Mouse (Mus musculus) heart, adult 2 months (tissue): ENCODE measurements around the gene Tstd2. TPM values are rescaled to one million over a fixed set of nuclear protein-coding genes. Genes with fewer than 3 reads are reported as not detected.

Source experiments
- DNase-seq, 2 experiments: peaks; one replicate each; pipeline ENCODE4 v3.0.0; 2021
- H3K27ac ChIP-seq: fragments of 200-600 bp; 2 replicates; pipeline ENCODE4 v1.8.1; 2022
- H3K27me3 ChIP-seq: fragments of 200-500 bp; 2 replicates; pipeline ENCODE4 v1.6.1; 2012; ENCODE audit warnings: mild to moderate bottlenecking, low read length, inconsistent platforms, mixed read lengths; ENCODE audit not compliant: control insufficient read depth, insufficient read depth
- H3K36me3 ChIP-seq: fragments of 200-500 bp; 2 replicates; pipeline ENCODE4 v1.6.1; 2012; ENCODE audit warnings: low read length, inconsistent platforms; ENCODE audit not compliant: control insufficient read depth, insufficient read depth
- H3K4me1 ChIP-seq: fragments of 200-500 bp; 2 replicates; pipeline ENCODE4 v1.6.1; 2011; ENCODE audit warnings: low read length; ENCODE audit not compliant: control insufficient read depth, insufficient read depth
- H3K4me3 ChIP-seq: fragments of 200-600 bp; 2 replicates; pipeline ENCODE4 v1.8.1; 2022
- H3K79me2 ChIP-seq: fragments of 200-500 bp; replicated peaks from 2 replicates; pipeline ENCODE4 v1.6.1; 2012; ENCODE audit warnings: mild to moderate bottlenecking, inconsistent platforms, low read length, moderate library complexity, mixed read lengths; ENCODE audit not compliant: control insufficient read depth, insufficient read depth
- H3K9ac ChIP-seq: fragments of 200-500 bp; 2 replicates; pipeline ENCODE4 v1.6.1; 2012; ENCODE audit warnings: low read depth, mild to moderate bottlenecking, control low read depth, inconsistent platforms, low read length, mixed read lengths
- CTCF ChIP-seq: fragments of 200-600 bp; IDR thresholded peaks from 2 replicates; pipeline ENCODE4 v1.8.1; 2022; ENCODE audit warnings: antibody characterized with exemption, mild to moderate bottlenecking, moderate library complexity
- EP300 ChIP-seq: fragments of 200-500 bp; IDR thresholded peaks from 2 replicates; pipeline ENCODE4 v1.6.1; 2011; ENCODE audit warnings: low read depth, low read length, control low read depth; ENCODE audit not compliant: insufficient read depth
- POLR2A ChIP-seq: fragments of 200-500 bp; IDR thresholded peaks from 2 replicates; pipeline ENCODE4 v1.6.1; 2011; ENCODE audit warnings: mild to moderate bottlenecking, low read depth, low read length, control low read depth; ENCODE audit not compliant: insufficient read depth
- WGBS: fragments of 180-500 bp; shearing (Covaris S2); methylation state at CpG from one replicate; pipeline ENCODE4 v1.1.7; 2018; 5-methylcytosine and 5-hydroxymethylcytosine counted together
- intact Hi-C: fragments of 180-260 bp; cut with DNase I; formaldehyde crosslinking; loops from one replicate; pipeline ENCODE4 v1.15.1; 2025
- polyA plus RNA-seq: library from polyadenylated mRNA; depleted of rRNA; stranded (reverse); fragments of >200 nt; gene quantifications from 2 replicates; pipeline ENCODE4 v1.2.3, GENCODE M21; 2012
- total RNA-seq, 2 experiments: library from RNA; stranded (reverse); gene quantifications; 2 replicates each; pipeline ENCODE4 v1.2.3; 2021

Tstd2 gene
- total and polyA plus RNA-seq, 3 experiments, result 9.2 to 14.9 (median 13.4) TPM

- Histone ChIP-seq H3K27me3 (no peaks in the 10 kb centered on the region), H3K27ac (peak overlapping the region; percentile 62), H3K4me1 (peaks cover 25% of the 10 kb centered on the region), H3K36me3 (peaks cover 11% of the 10 kb centered on the region; the same call in 1 of the 2 replicates), H3K79me2 (no peaks in the 10 kb centered on the region), H3K4me3 (no peak overlapping the region), H3K9ac (no peak overlapping the region)
- TF ChIP-seq POLR2A, result no peak
- TF ChIP-seq EP300, result 0 out of 2 replicates have a peak, but pooled peaks have one; percentile 31
- WGBS, result 28% methylated on average over 18 of the region's 18 CpGs
- intact Hi-C loops, result loop anchor here (2.0 kb wide), 1 partner anchor 48 kb away; the partner anchor contains the start of gene Tmod1
- DNase-seq, result peak; percentile 46 to 58
Measured at GRCm38 (mm10) chr4:46086718-46087426, 51.6 kb downstream of the Tstd2 start.

GRCm38 (mm10) chr4:46085223-46085811 is 53.2 kb downstream of the Tstd2 start:
- Histone ChIP-seq H3K36me3 (peaks cover 13% of the 10 kb centered on the region; the same call in 1 of the 2 replicates), H3K4me3 (no peak overlapping the region)

GRCm38 (mm10) chr4:46084416-46085172 is 53.9 kb downstream of the Tstd2 start:
- H3K79me2 ChIP-seq, result no peaks in the 10 kb centered on the region
- H3K4me1 ChIP-seq, result peaks cover 26% of the 10 kb centered on the region
- H3K36me3 ChIP-seq, result peaks cover 13% of the 10 kb centered on the region; the same call in 1 of the 2 replicates
- 51% methylated on average over 9 of the region's 9 CpGs for WGBS
- H3K9ac ChIP-seq, result no peak overlapping the region
- intact Hi-C loops, result no loop called here
- H3K4me3 ChIP-seq, result no peak overlapping the region
- no peak for DNase-seq
- H3K27me3 ChIP-seq, result no peaks in the 10 kb centered on the region
- H3K27ac ChIP-seq, result peak overlapping the region; percentile 45
- TF ChIP-seq CTCF, result no peak
- TF ChIP-seq EP300, result no peak
- no peak for TF ChIP-seq POLR2A

More at GRCm38 (mm10) chr4:46085223-46085811, 53.2 kb downstream of the Tstd2 start:
- 47% methylated on average over 9 of the region's 9 CpGs for WGBS
- peak overlapping the region; percentile 45 for H3K27ac ChIP-seq
- DNase-seq, result peak; percentile 26 to 36
- H3K79me2 ChIP-seq, result no peaks in the 10 kb centered on the region
- TF ChIP-seq CTCF, result no peak
- no peak for TF ChIP-seq POLR2A
- TF ChIP-seq EP300, result no peak
- H3K27me3 ChIP-seq, result no peaks in the 10 kb centered on the region
- intact Hi-C loops, result no loop called here
- H3K9ac ChIP-seq, result no peak overlapping the region
- peaks cover 26% of the 10 kb centered on the region for H3K4me1 ChIP-seq

GRCm38 (mm10) chr4:46082555-46082954 is 55.9 kb downstream of the Tstd2 start:
- Histone ChIP-seq H3K4me1 (peaks cover 22% of the 10 kb centered on the region), H3K79me2 (no peaks in the 10 kb centered on the region), H3K27me3 (no peaks in the 10 kb centered on the region), H3K4me3 (no peak overlapping the region), H3K27ac (no peak overlapping the region), H3K36me3 (peaks cover 10% of the 10 kb centered on the region; the same call in 1 of the 2 replicates), H3K9ac (no peak overlapping the region)
- no peak for TF ChIP-seq CTCF
- 77% methylated on average over 11 of the region's 11 CpGs for WGBS
- intact Hi-C loops, result no loop called here
- no peak for DNase-seq

GRCm38 (mm10) chr4:46080261-46080660 is 58.2 kb downstream of the Tstd2 start:
- 80% methylated on average over 4 of the region's 4 CpGs for WGBS
- intact Hi-C loops, result no loop called here
- TF ChIP-seq EP300 (no peak), CTCF (no peak), POLR2A (no peak)
- Histone ChIP-seq H3K9ac (no peak overlapping the region), H3K4me3 (no peak overlapping the region), H3K4me1 (peaks cover 12% of the 10 kb centered on the region), H3K27me3 (no peaks in the 10 kb centered on the region), H3K27ac (no peak overlapping the region), H3K36me3 (peaks cover 5% of the 10 kb centered on the region; the same call in 1 of the 2 replicates), H3K79me2 (no peaks in the 10 kb centered on the region)
- DNase-seq, result no peak
